Mouse (Mus musculus): Measurements from ENCODE around the gene Aqr.

Gene Aqr

GRCm38 (mm10) chr2:114059608-114060007, 127.2 kb downstream of the Aqr start:
- DNase-seq, result no peak

- no peak for DNase-seq
Measured at GRCm38 (mm10) chr2:114058226-114058796, 128.5 kb downstream of the Aqr start.

- no peak for DNase-seq
Measured at GRCm38 (mm10) chr2:114057303-114057853, 129.4 kb downstream of the Aqr start.

GRCm38 (mm10) chr2:114054129-114054528, 132.7 kb downstream of the Aqr start:
- DNase-seq, result no peak

GRCm38 (mm10) chr2:114052696-114053598, 133.9 kb downstream of the Aqr start, which contains the start of gene Actc1:
Gene Actc1, minus strand, starts transcription at chr2:114053548.
- DNase-seq, result no peak

- no peak for DNase-seq
Measured at GRCm38 (mm10) chr2:114051871-114052241, 135.0 kb downstream of the Aqr start.

Measured in thymus, adult 18-20 months (tissue).